Mouse (Mus musculus): ENCODE results near the gene Gas2l1. TPM values are rescaled to one million over a fixed set of nuclear protein-coding genes. Genes with fewer than 3 reads are reported as not detected.

The Gas2l1 gene
- total and polyA plus RNA-seq, 3 experiments = 41.1 to 89.0 TPM; not detected in 1

DNA sequence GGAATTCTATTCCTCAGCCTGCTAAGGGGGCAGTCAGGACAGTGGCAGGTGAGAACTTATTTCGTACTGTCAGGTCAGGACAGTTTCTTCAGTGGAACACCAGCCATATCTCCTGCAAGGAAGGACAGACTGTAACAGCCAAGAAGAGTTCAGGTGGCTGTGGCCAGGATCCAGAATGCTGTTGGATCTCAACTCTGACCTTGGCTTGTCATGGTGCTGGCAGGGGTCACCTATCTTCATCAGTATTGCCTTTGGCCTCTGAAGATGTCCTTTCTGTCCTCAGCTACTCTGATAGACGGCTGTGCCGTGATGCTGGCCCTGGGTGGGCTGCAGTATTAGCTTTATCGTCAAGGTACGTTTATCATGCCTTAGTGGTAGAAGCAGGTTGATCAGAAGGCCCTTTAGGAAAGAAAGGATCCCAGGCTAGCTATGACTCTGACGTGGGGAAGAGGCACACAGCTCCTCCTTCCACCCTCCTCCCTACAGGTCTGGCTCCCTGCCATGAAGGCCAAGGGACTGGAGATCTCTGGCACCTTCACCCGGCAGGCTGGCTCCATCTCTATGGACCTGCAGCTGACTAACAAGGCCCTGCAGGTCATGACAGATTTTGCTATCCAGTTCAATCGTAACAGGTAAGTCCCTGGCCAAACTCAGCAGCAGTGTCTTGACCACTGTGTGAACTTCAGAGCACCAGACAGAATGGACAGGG is 27.8 kb downstream of the Gas2l1 start:
- no peak for DNase-seq (ENCODE audit: low read depth, low spot score)
- Histone ChIP-seq H3K36me3 (ENCODE audit: control insufficient read depth in 1 of 2, insufficient read depth in 2 of 2, low read length in 2 of 2) (peaks cover 0 to 6% of the 10 kb centered on the region in 2 experiments; a peak in 2 of 4 replicates), H3K4me1 (ENCODE audit: control insufficient read depth in 1 of 2, insufficient read depth in 2 of 2, low read length in 2 of 2) (no peaks in the 10 kb centered on the region), H3K27me3 (ENCODE audit: control insufficient read depth in 1 of 2, insufficient read depth in 2 of 2, low read length in 2 of 2) (no peaks in the 10 kb centered on the region), H3K4me3 (ENCODE audit: control insufficient read depth in 1 of 2, insufficient read depth in 1 of 2, low read depth in 2 of 2, low read length in 2 of 2) (no peak overlapping the region), H3K27ac (ENCODE audit: control insufficient read depth, low read depth, low read length) (no peak overlapping the region), H3K79me2 (ENCODE audit: control insufficient read depth, insufficient read depth, low read length, poor library complexity) (no peaks in the 10 kb centered on the region), H3K9ac (ENCODE audit: control insufficient read depth, low read depth, low read length, poor library complexity, severe bottlenecking) (no peak overlapping the region), H3K9me3 (replicated peaks; ENCODE audit: insufficient read depth, low read length) (no peaks in the 10 kb centered on the region)
- no peak for TF ChIP-seq ZMIZ1 (IDR thresholded peaks at IDR 0.05; ENCODE audit: low read depth, low read length)
- no peak for TF ChIP-seq TCF12 (IDR thresholded peaks at IDR 0.05; ENCODE audit: low read depth, low read length)
- no peak for TF ChIP-seq TAL1 (IDR thresholded peaks at IDR 0.05; ENCODE audit: low read length)
- TF ChIP-seq MEF2A (IDR thresholded peaks at IDR 0.05; ENCODE audit: extremely low read depth, insufficient replicate concordance, low read depth, low read length, poor library complexity, severe bottlenecking) = no peak
- no peak for TF ChIP-seq POLR2AphosphoS5 (IDR thresholded peaks at IDR 0.05; ENCODE audit: borderline replicate concordance, low read depth, low read length)
- TF ChIP-seq MYB (IDR thresholded peaks at IDR 0.05; ENCODE audit: low read depth, low read length) = no peak
- TF ChIP-seq ETS1 (IDR thresholded peaks at IDR 0.05; ENCODE audit: low read depth, low read length) = no peak
- TF ChIP-seq ZKSCAN1 (IDR thresholded peaks at IDR 0.05; ENCODE audit: low read depth, low read length) = no peak

DNA sequence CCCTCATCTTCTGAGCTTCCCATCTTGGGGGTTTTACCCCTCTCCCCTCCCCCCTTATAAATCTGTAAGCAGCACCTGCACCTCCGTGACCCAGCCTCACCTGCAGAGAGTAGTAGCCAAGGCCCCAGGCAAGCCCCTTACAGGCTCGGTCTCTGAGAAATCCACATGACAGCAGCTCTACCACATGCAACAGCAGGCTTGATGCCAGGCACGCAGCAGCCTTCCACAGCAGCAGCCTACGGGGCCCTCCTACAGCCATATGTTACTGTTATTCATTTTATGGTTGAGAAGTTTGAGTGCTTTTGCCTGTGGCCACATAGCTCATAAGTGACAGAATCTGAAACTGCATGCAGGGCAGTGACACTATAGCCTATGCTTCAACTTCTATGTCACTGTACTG is 29.7 kb downstream of the Gas2l1 start:
- no peak overlapping the region for H3K9ac ChIP-seq (ENCODE audit: control insufficient read depth, low read depth, low read length, poor library complexity, severe bottlenecking)
- TF ChIP-seq ZNF384 (IDR thresholded peaks at IDR 0.05; ENCODE audit: low read depth, low read length) = no peak
- TF ChIP-seq KAT2A (conservative IDR thresholded peaks at IDR 0.05; ENCODE audit: low read depth, low read length) = no peak
- TF ChIP-seq MAX (IDR thresholded peaks at IDR 0.05; ENCODE audit: low read length) = no peak
- no peak for TF ChIP-seq ZMIZ1 (IDR thresholded peaks at IDR 0.05; ENCODE audit: low read depth, low read length)
- no peak for TF ChIP-seq TAL1 (IDR thresholded peaks at IDR 0.05; ENCODE audit: low read length)
- no peak for TF ChIP-seq ELF1 (IDR thresholded peaks at IDR 0.05; ENCODE audit: low read depth, low read length)
- no peak for TF ChIP-seq GABPA (IDR thresholded peaks at IDR 0.05; ENCODE audit: low read depth, low read length)
- no peak for TF ChIP-seq MYC (IDR thresholded peaks at IDR 0.05; ENCODE audit: low read depth, low read length)
- no peak for TF ChIP-seq RAD21 (IDR thresholded peaks at IDR 0.05; ENCODE audit: low read depth, low read length)
- no peak for TF ChIP-seq POLR2A (IDR thresholded peaks at IDR 0.05; ENCODE audit: control insufficient read depth in 1 of 2, insufficient read depth in 1 of 2, low read depth in 1 of 2, low read length in 2 of 2, poor library complexity in 1 of 2)
- no peak for TF ChIP-seq EP300 (IDR thresholded peaks at IDR 0.05; ENCODE audit: low read depth in 1 of 2, low read length in 2 of 2)
- TF ChIP-seq ETS1 (IDR thresholded peaks at IDR 0.05; ENCODE audit: low read depth, low read length) = no peak
- H3K9me3 ChIP-seq (replicated peaks; ENCODE audit: insufficient read depth, low read length) = no peaks in the 10 kb centered on the region
- peaks cover 0 to 15% of the 10 kb centered on the region in 2 experiments; a peak in 3 of 4 replicates for H3K36me3 ChIP-seq (ENCODE audit: control insufficient read depth in 1 of 2, insufficient read depth in 2 of 2, low read length in 2 of 2)
- DNase-seq (ENCODE audit: low read depth, low spot score) = no peak
- H3K27ac ChIP-seq (ENCODE audit: control insufficient read depth, low read depth, low read length) = no peak overlapping the region
- no peak overlapping the region for H3K4me3 ChIP-seq (ENCODE audit: control insufficient read depth in 1 of 2, insufficient read depth in 1 of 2, low read depth in 2 of 2, low read length in 2 of 2)
- H3K4me1 ChIP-seq (ENCODE audit: control insufficient read depth in 1 of 2, insufficient read depth in 2 of 2, low read length in 2 of 2) = no peaks in the 10 kb centered on the region
- no peaks in the 10 kb centered on the region for H3K79me2 ChIP-seq (ENCODE audit: control insufficient read depth, insufficient read depth, low read length, poor library complexity)
- H3K27me3 ChIP-seq (ENCODE audit: control insufficient read depth in 1 of 2, insufficient read depth in 2 of 2, low read length in 2 of 2) = no peaks in the 10 kb centered on the region
